In the genomic region with DNA sequence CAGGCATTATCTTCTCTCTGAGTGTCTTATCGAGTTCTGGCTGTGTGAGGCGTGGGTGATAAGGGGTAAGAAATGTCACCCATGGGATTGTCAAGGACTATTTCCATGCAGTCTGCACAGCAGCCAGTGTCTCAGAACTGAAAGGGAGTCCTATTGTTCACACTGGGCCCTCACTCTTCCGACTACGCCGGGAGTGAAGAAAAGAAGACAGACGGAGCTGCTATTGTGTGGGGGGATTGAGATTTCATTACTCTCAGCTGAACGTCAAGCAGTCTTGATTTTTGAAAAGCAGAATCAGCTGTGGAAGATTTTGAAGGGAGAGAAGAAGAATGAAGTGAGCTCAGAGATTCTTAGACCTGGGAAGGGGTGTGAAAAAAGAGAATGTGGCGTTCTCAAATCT, we compare ENCODE assay signal across 13 mouse cellular contexts.
A peak's percentile ranks its signal among the peaks of the same experiment; 100 is the strongest.
DNase-seq lines count a peak whose midpoint lies in the region; ATAC-seq lines count a peak whose summit lies in the region.
"Had no signal": no experiment of that assay in that cellular context is flagged by ENCODE, and none has a peak within 500 bp of the region (broad histone marks: within the 10 kb centered on the region; RNA-seq: fewer than 3 reads in every experiment).

No protein-coding gene starts in this region.

- no peaks in the 10 kb centered on the region for H3K36me3 ChIP-seq in heart, embryonic 10.5 days
- no peaks in the 10 kb centered on the region for H3K36me3 ChIP-seq in forebrain, embryonic 14.5 days (ENCODE audit: control insufficient read depth, insufficient read depth, low read length)
- no peaks in the 10 kb centered on the region for H3K36me3 ChIP-seq in midbrain, embryonic 11.5 days (ENCODE audit: control insufficient read depth, insufficient read depth, low read length)
- H3K36me3 ChIP-seq: limb, embryonic 13.5 days; stomach, embryonic 15.5 days had no signal

- peak overlapping the region; percentile 71 for H3K27ac ChIP-seq in heart, embryonic 10.5 days
- H3K27ac ChIP-seq in forebrain, embryonic 14.5 days (ENCODE audit: low read depth, low read length), result peak overlapping the region; percentile 10; the same call in 1 of the 2 replicates
- peak overlapping the region; percentile 60 for H3K27ac ChIP-seq in midbrain, embryonic 11.5 days (ENCODE audit: low read depth, low read length)
- H3K27ac ChIP-seq: limb, embryonic 13.5 days; stomach, embryonic 15.5 days had no signal

- no peak overlapping the region for H3K9ac ChIP-seq in forebrain, embryonic 14.5 days (ENCODE audit: low read length)
- peak overlapping the region; percentile 36; the same call in 1 of the 2 replicates for H3K9ac ChIP-seq in midbrain, embryonic 11.5 days (ENCODE audit: low read length)
- H3K9ac ChIP-seq: limb, embryonic 13.5 days; stomach, embryonic 15.5 days had no signal

- peaks cover 35% of the 10 kb centered on the region for H3K4me1 ChIP-seq in heart, embryonic 10.5 days
- peaks cover 13% of the 10 kb centered on the region for H3K4me1 ChIP-seq in forebrain, embryonic 14.5 days (ENCODE audit: control insufficient read depth, insufficient read depth, low read length)
- H3K4me1 ChIP-seq in midbrain, embryonic 11.5 days (ENCODE audit: control insufficient read depth, insufficient read depth, low read length), result peaks cover 24% of the 10 kb centered on the region

- ATAC-seq in forebrain, embryonic 14.5 days, result peak; percentile 58; the same call in 1 of the 2 replicates
- ATAC-seq in midbrain, embryonic 11.5 days (ENCODE audit: low FRiP score), result peak; percentile 85

- H3K4me2 ChIP-seq in forebrain, embryonic 14.5 days (ENCODE audit: low read length), result no peak overlapping the region
- peak overlapping the region; percentile 16; the same call in 1 of the 2 replicates for H3K4me2 ChIP-seq in midbrain, embryonic 11.5 days
- H3K4me2 ChIP-seq: limb, embryonic 13.5 days; stomach, embryonic 15.5 days had no signal

- H3K4me3 ChIP-seq in heart, embryonic 10.5 days, result no peak overlapping the region
- H3K4me3 ChIP-seq in forebrain, embryonic 14.5 days (ENCODE audit: low read depth, low read length), result no peak overlapping the region
- no peak overlapping the region for H3K4me3 ChIP-seq in midbrain, embryonic 11.5 days (ENCODE audit: low read depth, low read length)
- H3K4me3 ChIP-seq: limb, embryonic 13.5 days; stomach, embryonic 15.5 days had no signal

- 32% methylated on average over 8 of the region's 8 CpGs for WGBS in heart, embryonic 10.5 days
- WGBS in forebrain, embryonic 14.5 days, result 17% methylated on average over 8 of the region's 8 CpGs
- WGBS in midbrain, embryonic 11.5 days, result 10% methylated on average over 8 of the region's 8 CpGs

- H3K27me3 ChIP-seq in heart, embryonic 10.5 days (ENCODE audit: insufficient read depth, poor library complexity, severe bottlenecking), result no peaks in the 10 kb centered on the region
- H3K27me3 ChIP-seq in forebrain, embryonic 14.5 days (replicated peaks; ENCODE audit: control insufficient read depth, insufficient read depth, low read length), result no peaks in the 10 kb centered on the region
- no peaks in the 10 kb centered on the region for H3K27me3 ChIP-seq in midbrain, embryonic 11.5 days (ENCODE audit: control insufficient read depth, insufficient read depth, low read length)
- H3K27me3 ChIP-seq: limb, embryonic 13.5 days; stomach, embryonic 15.5 days had no signal

- DNase-seq in heart, embryonic 10.5 days (ENCODE audit: low spot score), result no peak
- no peak for DNase-seq in heart, adult 18-20 months
- peak; percentile 8 for DNase-seq in R1 (ENCODE audit: low read depth, low spot score)
- peak; percentile 45 for DNase-seq in forebrain, embryonic 14.5 days (ENCODE audit: low spot score)
- peak; percentile 94 for DNase-seq in midbrain, embryonic 11.5 days (ENCODE audit: low spot score, missing footprints)
- DNase-seq in adrenal gland, postnatal 14 days, result no peak
- no peak for DNase-seq in right cerebral cortex, postnatal 14 days
- no peak for DNase-seq in spleen, postnatal 14 days (ENCODE audit: low spot score in 2 of 2)
- DNase-seq: adrenal gland, postnatal 36 days; cerebellum, postnatal 36 days; layer of hippocampus, adult 9-11 months had no signal

- no peaks in the 10 kb centered on the region for H3K9me3 ChIP-seq in heart, embryonic 10.5 days
- H3K9me3 ChIP-seq in forebrain, embryonic 14.5 days (replicated peaks; ENCODE audit: control insufficient read depth, low read length), result no peaks in the 10 kb centered on the region
- H3K9me3 ChIP-seq in midbrain, embryonic 11.5 days (ENCODE audit: control insufficient read depth, low read length), result no peaks in the 10 kb centered on the region
- H3K9me3 ChIP-seq: limb, embryonic 13.5 days; stomach, embryonic 15.5 days had no signal

Comparison
In these comparisons a context has a peak if more than half of its experiments do, and no peak if none do; other contexts are left out.
1. DNase-seq: peak in R1 (single experiment), forebrain, embryonic 14.5 days (single experiment) and midbrain, embryonic 11.5 days (single experiment); none in heart, embryonic 10.5 days (single experiment), heart, adult 18-20 months (0 of 2), adrenal gland, postnatal 14 days (single experiment), right cerebral cortex, postnatal 14 days (single experiment) and spleen, postnatal 14 days (0 of 2).
2. H3K27ac ChIP-seq: peak in every context shown above with its lines; median percentile 71 in heart, embryonic 10.5 days; 60 in midbrain, embryonic 11.5 days; 10 in forebrain, embryonic 14.5 days.